Mouse (Mus musculus): ENCODE measurements around the gene Atp8a1. TPM values are rescaled to one million over a fixed set of nuclear protein-coding genes. Genes with fewer than 3 reads are reported as not detected.

Gene Atp8a1
- polyA plus RNA-seq, 1 experiment, result 27.8 TPM

- H3K36me3 ChIP-seq (ENCODE audit: control insufficient read depth, insufficient read depth, low read length), result no peaks in the 10 kb centered on the region
- H3K4me1 ChIP-seq (replicated peaks; ENCODE audit: control insufficient read depth, insufficient read depth, low read length), result no peaks in the 10 kb centered on the region
- H3K4me3 ChIP-seq (ENCODE audit: control insufficient read depth, insufficient read depth, low read length), result no peak overlapping the region
- no peaks in the 10 kb centered on the region; the same call in 1 of the 2 replicates for H3K27me3 ChIP-seq (ENCODE audit: control insufficient read depth, insufficient read depth, low read length)
- TF ChIP-seq POLR2A (IDR thresholded peaks at IDR 0.05; ENCODE audit: control insufficient read depth, extremely low read depth, insufficient read depth, low read length, poor library complexity), result no peak
- TF ChIP-seq CTCF (IDR thresholded peaks at IDR 0.05; ENCODE audit: borderline replicate concordance, control insufficient read depth, extremely low read depth, insufficient read depth, low read length, poor library complexity), result no peak
- DNase-seq, result no peak
- no peak overlapping the region for H3K27ac ChIP-seq (ENCODE audit: control insufficient read depth, insufficient read depth, low read length)
- 93% methylated on average over 7 of the region's 7 CpGs for WGBS
Observed at GRCm38 (mm10) chr5:67782775-67783174, 64.5 kb downstream of the Atp8a1 start.

- Histone ChIP-seq H3K36me3 (ENCODE audit: control insufficient read depth, insufficient read depth, low read length) (peaks cover 6% of the 10 kb centered on the region; the same call in 1 of the 2 replicates), H3K4me3 (ENCODE audit: control insufficient read depth, insufficient read depth, low read length) (no peak overlapping the region), H3K27me3 (ENCODE audit: control insufficient read depth, insufficient read depth, low read length) (no peaks in the 10 kb centered on the region; the same call in 1 of the 2 replicates), H3K4me1 (replicated peaks; ENCODE audit: control insufficient read depth, insufficient read depth, low read length) (no peaks in the 10 kb centered on the region), H3K27ac (ENCODE audit: control insufficient read depth, insufficient read depth, low read length) (no peak overlapping the region)
- no peak for DNase-seq
- TF ChIP-seq POLR2A (IDR thresholded peaks at IDR 0.05; ENCODE audit: control insufficient read depth, extremely low read depth, insufficient read depth, low read length, poor library complexity), result no peak
- no peak for TF ChIP-seq CTCF (IDR thresholded peaks at IDR 0.05; ENCODE audit: borderline replicate concordance, control insufficient read depth, extremely low read depth, insufficient read depth, low read length, poor library complexity)
- 84% methylated on average over 8 of the region's 8 CpGs for WGBS
Observed at GRCm38 (mm10) chr5:67778026-67778425, 69.2 kb downstream of the Atp8a1 start.

GRCm38 (mm10) chr5:67774186-67774585 lies 73.0 kb downstream of the Atp8a1 start:
- Histone ChIP-seq H3K4me3 (ENCODE audit: control insufficient read depth, insufficient read depth, low read length) (no peak overlapping the region), H3K4me1 (replicated peaks; ENCODE audit: control insufficient read depth, insufficient read depth, low read length) (no peaks in the 10 kb centered on the region), H3K36me3 (ENCODE audit: control insufficient read depth, insufficient read depth, low read length) (peaks cover 6% of the 10 kb centered on the region; the same call in 1 of the 2 replicates), H3K27ac (ENCODE audit: control insufficient read depth, insufficient read depth, low read length) (no peak overlapping the region), H3K27me3 (ENCODE audit: control insufficient read depth, insufficient read depth, low read length) (no peaks in the 10 kb centered on the region; the same call in 1 of the 2 replicates)
- DNase-seq, result no peak
- 99% methylated on average over 2 of the region's 2 CpGs for WGBS
- TF ChIP-seq POLR2A (IDR thresholded peaks at IDR 0.05; ENCODE audit: control insufficient read depth, extremely low read depth, insufficient read depth, low read length, poor library complexity), result no peak
- TF ChIP-seq CTCF (IDR thresholded peaks at IDR 0.05; ENCODE audit: borderline replicate concordance, control insufficient read depth, extremely low read depth, insufficient read depth, low read length, poor library complexity), result no peak

- no peak for TF ChIP-seq CTCF (IDR thresholded peaks at IDR 0.05; ENCODE audit: borderline replicate concordance, control insufficient read depth, extremely low read depth, insufficient read depth, low read length, poor library complexity)
- no peak for TF ChIP-seq POLR2A (IDR thresholded peaks at IDR 0.05; ENCODE audit: control insufficient read depth, extremely low read depth, insufficient read depth, low read length, poor library complexity)
- Histone ChIP-seq H3K27me3 (ENCODE audit: control insufficient read depth, insufficient read depth, low read length) (no peaks in the 10 kb centered on the region), H3K4me1 (replicated peaks; ENCODE audit: control insufficient read depth, insufficient read depth, low read length) (no peaks in the 10 kb centered on the region), H3K36me3 (ENCODE audit: control insufficient read depth, insufficient read depth, low read length) (no peaks in the 10 kb centered on the region; the same call in 1 of the 2 replicates), H3K4me3 (ENCODE audit: control insufficient read depth, insufficient read depth, low read length) (no peak overlapping the region), H3K27ac (ENCODE audit: control insufficient read depth, insufficient read depth, low read length) (no peak overlapping the region)
- 97% methylated on average over 8 of the region's 8 CpGs for WGBS
- no peak for DNase-seq
Observed at GRCm38 (mm10) chr5:67768708-67769107, 78.5 kb downstream of the Atp8a1 start.

GRCm38 (mm10) chr5:67764798-67765197 lies 82.4 kb downstream of the Atp8a1 start:
- DNase-seq, result no peak
- H3K36me3 ChIP-seq (ENCODE audit: control insufficient read depth, insufficient read depth, low read length), result 0 out of 2 replicates have a peak, but pooled peaks cover 7% of the 10 kb centered on the region

GRCm38 (mm10) chr5:67758126-67758525 lies 89.1 kb downstream of the Atp8a1 start:
- H3K4me1 ChIP-seq (replicated peaks; ENCODE audit: control insufficient read depth, insufficient read depth, low read length), result no peaks in the 10 kb centered on the region
- no peak for DNase-seq
- H3K4me3 ChIP-seq (ENCODE audit: control insufficient read depth, insufficient read depth, low read length), result no peak overlapping the region
- H3K36me3 ChIP-seq (ENCODE audit: control insufficient read depth, insufficient read depth, low read length), result 0 out of 2 replicates have a peak, but pooled peaks cover 7% of the 10 kb centered on the region
- H3K27me3 ChIP-seq (ENCODE audit: control insufficient read depth, insufficient read depth, low read length), result no peaks in the 10 kb centered on the region
- WGBS, result 96% methylated on average over 6 of the region's 6 CpGs
- H3K27ac ChIP-seq (ENCODE audit: control insufficient read depth, insufficient read depth, low read length), result no peak overlapping the region
- no peak for TF ChIP-seq CTCF (IDR thresholded peaks at IDR 0.05; ENCODE audit: borderline replicate concordance, control insufficient read depth, extremely low read depth, insufficient read depth, low read length, poor library complexity)
- TF ChIP-seq POLR2A (IDR thresholded peaks at IDR 0.05; ENCODE audit: control insufficient read depth, extremely low read depth, insufficient read depth, low read length, poor library complexity), result no peak

More at GRCm38 (mm10) chr5:67764798-67765197, 82.4 kb downstream of the Atp8a1 start:
- Histone ChIP-seq H3K4me1 (replicated peaks; ENCODE audit: control insufficient read depth, insufficient read depth, low read length) (no peaks in the 10 kb centered on the region), H3K4me3 (ENCODE audit: control insufficient read depth, insufficient read depth, low read length) (no peak overlapping the region), H3K27ac (ENCODE audit: control insufficient read depth, insufficient read depth, low read length) (no peak overlapping the region), H3K27me3 (ENCODE audit: control insufficient read depth, insufficient read depth, low read length) (no peaks in the 10 kb centered on the region)
- WGBS, result 97% methylated on average over 3 of the region's 3 CpGs
- TF ChIP-seq CTCF (IDR thresholded peaks at IDR 0.05; ENCODE audit: borderline replicate concordance, control insufficient read depth, extremely low read depth, insufficient read depth, low read length, poor library complexity) (no peak), POLR2A (IDR thresholded peaks at IDR 0.05; ENCODE audit: control insufficient read depth, extremely low read depth, insufficient read depth, low read length, poor library complexity) (no peak)

GRCm38 (mm10) chr5:67756138-67756537 lies 91.1 kb downstream of the Atp8a1 start:
- Histone ChIP-seq H3K27me3 (ENCODE audit: control insufficient read depth, insufficient read depth, low read length) (no peaks in the 10 kb centered on the region), H3K36me3 (ENCODE audit: control insufficient read depth, insufficient read depth, low read length) (no peaks in the 10 kb centered on the region), H3K27ac (ENCODE audit: control insufficient read depth, insufficient read depth, low read length) (no peak overlapping the region), H3K4me1 (replicated peaks; ENCODE audit: control insufficient read depth, insufficient read depth, low read length) (no peaks in the 10 kb centered on the region), H3K4me3 (ENCODE audit: control insufficient read depth, insufficient read depth, low read length) (no peak overlapping the region)
- TF ChIP-seq POLR2A (IDR thresholded peaks at IDR 0.05; ENCODE audit: control insufficient read depth, extremely low read depth, insufficient read depth, low read length, poor library complexity), result no peak
- TF ChIP-seq CTCF (IDR thresholded peaks at IDR 0.05; ENCODE audit: borderline replicate concordance, control insufficient read depth, extremely low read depth, insufficient read depth, low read length, poor library complexity), result no peak
- WGBS, result 40% methylated on average over 6 of the region's 6 CpGs
- DNase-seq, result peak; percentile 37

Measured in thymus, adult 2 months (tissue).